In genomic region chr11:38121051-38121616, GRCm38 (mm10) we compare ENCODE assay signal across 25 mouse cellular contexts.
DNase-seq lines count a peak whose midpoint lies in the region; ATAC-seq lines count a peak whose summit lies in the region.
"Had no signal": no experiment of that assay in that cellular context is flagged by ENCODE, and none has a peak within 500 bp of the region (broad histone marks: within the 10 kb centered on the region; RNA-seq: fewer than 3 reads in every experiment).

No protein-coding gene starts in this region.

- H3K27me3 ChIP-seq in hindbrain, embryonic 15.5 days, result no peaks in the 10 kb centered on the region
- no peaks in the 10 kb centered on the region for H3K27me3 ChIP-seq in hindbrain, embryonic 14.5 days (ENCODE audit: control insufficient read depth, insufficient read depth, low read length)
- H3K27me3 ChIP-seq in neural tube, embryonic 15.5 days (replicated peaks), result no peaks in the 10 kb centered on the region
- H3K27me3 ChIP-seq in embryonic facial prominence, embryonic 12.5 days, result no peaks in the 10 kb centered on the region
- H3K27me3 ChIP-seq: heart, embryonic 15.5 days; kidney, embryonic 15.5 days; limb, embryonic 12.5 days; liver, embryonic 13.5 days; stomach, embryonic 15.5 days had no signal

- H3K9ac ChIP-seq in hindbrain, embryonic 15.5 days, result no peak overlapping the region
- no peak overlapping the region for H3K9ac ChIP-seq in hindbrain, embryonic 14.5 days
- H3K9ac ChIP-seq in neural tube, embryonic 15.5 days (replicated peaks), result no peak overlapping the region
- H3K9ac ChIP-seq in embryonic facial prominence, embryonic 12.5 days, result no peak overlapping the region
- H3K9ac ChIP-seq: heart, embryonic 15.5 days; kidney, embryonic 15.5 days; limb, embryonic 12.5 days; liver, embryonic 13.5 days; stomach, embryonic 15.5 days had no signal

- WGBS in hindbrain, embryonic 15.5 days, result 19% methylated on average over 8 of the region's 8 CpGs
- WGBS in hindbrain, embryonic 14.5 days, result 18% methylated on average over 8 of the region's 8 CpGs
- 17% methylated on average over 8 of the region's 8 CpGs for WGBS in neural tube, embryonic 15.5 days
- WGBS in embryonic facial prominence, embryonic 12.5 days, result 24% methylated on average over 8 of the region's 8 CpGs

- H3K4me1 ChIP-seq in hindbrain, embryonic 15.5 days (replicated peaks), result no peaks in the 10 kb centered on the region
- H3K4me1 ChIP-seq in hindbrain, embryonic 14.5 days (replicated peaks; ENCODE audit: control insufficient read depth, insufficient read depth, low read length), result no peaks in the 10 kb centered on the region
- H3K4me1 ChIP-seq in neural tube, embryonic 15.5 days, result no peaks in the 10 kb centered on the region
- no peaks in the 10 kb centered on the region for H3K4me1 ChIP-seq in embryonic facial prominence, embryonic 12.5 days
- H3K4me1 ChIP-seq: heart, embryonic 15.5 days; kidney, embryonic 15.5 days; limb, embryonic 12.5 days; liver, embryonic 13.5 days; stomach, embryonic 15.5 days had no signal

- peak overlapping the region; percentile 20 for H3K4me2 ChIP-seq in hindbrain, embryonic 15.5 days
- no peak overlapping the region for H3K4me2 ChIP-seq in hindbrain, embryonic 14.5 days (replicated peaks)
- peak overlapping the region; percentile 31 for H3K4me2 ChIP-seq in neural tube, embryonic 15.5 days
- no peak overlapping the region for H3K4me2 ChIP-seq in embryonic facial prominence, embryonic 12.5 days (replicated peaks)
- H3K4me2 ChIP-seq: heart, embryonic 15.5 days; kidney, embryonic 15.5 days; limb, embryonic 12.5 days; liver, embryonic 13.5 days; stomach, embryonic 15.5 days had no signal

- no peak for DNase-seq in hindbrain, embryonic 14.5 days (ENCODE audit: low spot score)
- DNase-seq in neural tube, embryonic 10.5 days (ENCODE audit: extremely low spot score, low spot score), result no peak
- no peak for DNase-seq in testis, postnatal 10 days (ENCODE audit: low spot score)
- DNase-seq in urinary bladder, postnatal 36 days (ENCODE audit: low spot score in 2 of 2), result no peak
- no peak for DNase-seq in embryo, embryonic 11 days
- DNase-seq: adrenal gland, postnatal 10 days; B cell, adult 2 months; cerebellum, adult 11 months; cerebellum, postnatal 10 days; gastrocnemius, postnatal 25 days; heart, postnatal 4 days; liver, embryonic 13.5 days; midbrain, embryonic 14.5 days; right cerebral cortex, postnatal 25 days had no signal

- ATAC-seq in hindbrain, embryonic 15.5 days (ENCODE audit: low FRiP score, low read depth), result no peak
- ATAC-seq in hindbrain, embryonic 14.5 days (ENCODE audit: low FRiP score), result no peak
- no peak for ATAC-seq in neural tube, embryonic 15.5 days (ENCODE audit: low FRiP score)
- 0 out of 2 replicates have a peak, but pooled peaks have one; percentile 22 for ATAC-seq in embryonic facial prominence, embryonic 12.5 days (ENCODE audit: insufficient number of reproducible peaks, insufficient read depth, low FRiP score, low TSS enrichment)
- ATAC-seq: activated CD4-positive, CD25-positive, alpha-beta regulatory T cell, adult 4 months; intestine, postnatal 0 days; lung, postnatal 0 days had no signal

- H3K9me3 ChIP-seq in hindbrain, embryonic 15.5 days, result no peaks in the 10 kb centered on the region
- no peaks in the 10 kb centered on the region for H3K9me3 ChIP-seq in hindbrain, embryonic 14.5 days (ENCODE audit: control insufficient read depth, low read length)
- no peaks in the 10 kb centered on the region for H3K9me3 ChIP-seq in neural tube, embryonic 15.5 days (replicated peaks)
- no peaks in the 10 kb centered on the region for H3K9me3 ChIP-seq in embryonic facial prominence, embryonic 12.5 days
- H3K9me3 ChIP-seq: heart, embryonic 15.5 days; kidney, embryonic 15.5 days; limb, embryonic 12.5 days; liver, embryonic 13.5 days; stomach, embryonic 15.5 days had no signal

- no peaks in the 10 kb centered on the region for H3K36me3 ChIP-seq in hindbrain, embryonic 15.5 days
- H3K36me3 ChIP-seq in hindbrain, embryonic 14.5 days (replicated peaks; ENCODE audit: control insufficient read depth, insufficient read depth), result no peaks in the 10 kb centered on the region
- H3K36me3 ChIP-seq in neural tube, embryonic 15.5 days, result no peaks in the 10 kb centered on the region
- H3K36me3 ChIP-seq in embryonic facial prominence, embryonic 12.5 days, result no peaks in the 10 kb centered on the region
- H3K36me3 ChIP-seq: heart, embryonic 15.5 days; kidney, embryonic 15.5 days; limb, embryonic 12.5 days; liver, embryonic 13.5 days; stomach, embryonic 15.5 days had no signal

- no peak overlapping the region for H3K27ac ChIP-seq in hindbrain, embryonic 15.5 days (replicated peaks)
- no peak overlapping the region for H3K27ac ChIP-seq in hindbrain, embryonic 14.5 days
- no peak overlapping the region for H3K27ac ChIP-seq in neural tube, embryonic 15.5 days (replicated peaks)
- no peak overlapping the region for H3K27ac ChIP-seq in embryonic facial prominence, embryonic 12.5 days
- H3K27ac ChIP-seq: heart, embryonic 15.5 days; kidney, embryonic 15.5 days; limb, embryonic 12.5 days; liver, embryonic 13.5 days; stomach, embryonic 15.5 days had no signal

- H3K4me3 ChIP-seq in hindbrain, embryonic 15.5 days, result no peak overlapping the region
- H3K4me3 ChIP-seq in hindbrain, embryonic 14.5 days (replicated peaks; ENCODE audit: low read length), result no peak overlapping the region
- no peak overlapping the region for H3K4me3 ChIP-seq in neural tube, embryonic 15.5 days (replicated peaks)
- H3K4me3 ChIP-seq in embryonic facial prominence, embryonic 12.5 days, result no peak overlapping the region
- H3K4me3 ChIP-seq: erythroblast, embryonic 14.5 days; heart, embryonic 15.5 days; kidney, embryonic 15.5 days; limb, embryonic 12.5 days; liver, embryonic 13.5 days; stomach, embryonic 15.5 days had no signal

Comparison
In these comparisons a context has a peak if more than half of its experiments do, and no peak if none do; other contexts are left out.
1. H3K4me2 ChIP-seq: peak in hindbrain, embryonic 15.5 days (single experiment) and neural tube, embryonic 15.5 days (single experiment); none in hindbrain, embryonic 14.5 days (single experiment) and embryonic facial prominence, embryonic 12.5 days (single experiment).